Mouse (Mus musculus): ENCODE measurements around the gene Amacr. TPM values are rescaled to one million over a fixed set of nuclear protein-coding genes. Genes with fewer than 3 reads are reported as not detected.
A peak's percentile ranks its signal among the peaks of the same experiment; 100 is the strongest.

Gene Amacr
- polyA plus RNA-seq, 1 experiment, result 5.6 TPM

- DNase-seq (ENCODE audit: low read depth), result peak; percentile 35
- no peak for TF ChIP-seq CTCF (IDR thresholded peaks at IDR 0.05; ENCODE audit: borderline replicate concordance, extremely low read depth, insufficient read depth, insufficient read length)
- no peak for TF ChIP-seq POLR2A (IDR thresholded peaks at IDR 0.05; ENCODE audit: borderline replicate concordance, extremely low read depth, insufficient read depth, insufficient read length, poor library complexity, severe bottlenecking)
These were observed 55.8 kb downstream of the Amacr start for GRCm38 (mm10) chr15:11037376-11037695.

- peak; percentile 21 for DNase-seq (ENCODE audit: low read depth)
These were observed 56.2 kb downstream of the Amacr start, which contains the start of gene Rxfp3 for GRCm38 (mm10) chr15:11037711-11038110. Rxfp3 (minus strand) TSS chr15:11037991.

GRCm38 (mm10) chr15:11038476-11038875 is 56.9 kb downstream of the Amacr start:
- peak; percentile 77 for DNase-seq (ENCODE audit: low read depth)
- TF ChIP-seq CTCF (IDR thresholded peaks at IDR 0.05; ENCODE audit: borderline replicate concordance, extremely low read depth, insufficient read depth, insufficient read length) (peak; percentile 72), POLR2A (IDR thresholded peaks at IDR 0.05; ENCODE audit: borderline replicate concordance, extremely low read depth, insufficient read depth, insufficient read length, poor library complexity, severe bottlenecking) (no peak)

More at GRCm38 (mm10) chr15:11037711-11038110, 56.2 kb downstream of the Amacr start, which contains the start of gene Rxfp3:
- TF ChIP-seq CTCF (IDR thresholded peaks at IDR 0.05; ENCODE audit: borderline replicate concordance, extremely low read depth, insufficient read depth, insufficient read length) (no peak), POLR2A (IDR thresholded peaks at IDR 0.05; ENCODE audit: borderline replicate concordance, extremely low read depth, insufficient read depth, insufficient read length, poor library complexity, severe bottlenecking) (no peak)

- no peak for TF ChIP-seq CTCF (IDR thresholded peaks at IDR 0.05; ENCODE audit: borderline replicate concordance, extremely low read depth, insufficient read depth, insufficient read length)
- no peak for TF ChIP-seq POLR2A (IDR thresholded peaks at IDR 0.05; ENCODE audit: borderline replicate concordance, extremely low read depth, insufficient read depth, insufficient read length, poor library complexity, severe bottlenecking)
- DNase-seq (ENCODE audit: low read depth), result no peak
These were observed 58.5 kb downstream of the Amacr start for GRCm38 (mm10) chr15:11040067-11040466.

GRCm38 (mm10) chr15:11041229-11041628 is 59.7 kb downstream of the Amacr start:
- DNase-seq (ENCODE audit: low read depth), result no peak
- TF ChIP-seq CTCF (IDR thresholded peaks at IDR 0.05; ENCODE audit: borderline replicate concordance, extremely low read depth, insufficient read depth, insufficient read length) (no peak), POLR2A (IDR thresholded peaks at IDR 0.05; ENCODE audit: borderline replicate concordance, extremely low read depth, insufficient read depth, insufficient read length, poor library complexity, severe bottlenecking) (no peak)

GRCm38 (mm10) chr15:11042828-11043227 is 61.3 kb downstream of the Amacr start:
- no peak for DNase-seq (ENCODE audit: low read depth)
- TF ChIP-seq POLR2A (IDR thresholded peaks at IDR 0.05; ENCODE audit: borderline replicate concordance, extremely low read depth, insufficient read depth, insufficient read length, poor library complexity, severe bottlenecking), result no peak
- TF ChIP-seq CTCF (IDR thresholded peaks at IDR 0.05; ENCODE audit: borderline replicate concordance, extremely low read depth, insufficient read depth, insufficient read length), result no peak

Other genes starting within 250 kb of the Amacr start
- gene C1qtnf3, start 29.4 kb upstream of the Amacr start, polyA plus RNA-seq (2012; rRNA removed), result 0.92 and 3.6 TPM in 2 replicates
- 0.09 and 0.11 TPM in 2 replicates for gene Slc45a2, start 19.0 kb downstream of the Amacr start, polyA plus RNA-seq (2012; rRNA removed)
- gene Rxfp3, start 56.2 kb downstream of the Amacr start, polyA plus RNA-seq (2012; rRNA removed), result 1.0 and 2.3 TPM in 2 replicates
- 2.0 and 4.9 TPM in 2 replicates for gene Adamts12, start 83.0 kb downstream of the Amacr start, polyA plus RNA-seq (2012; rRNA removed)